Mouse (Mus musculus) stomach, embryonic 16.5 days (tissue): ENCODE data around the gene Veph1. TPM values are rescaled to one million over a fixed set of nuclear protein-coding genes. Genes with fewer than 3 reads are reported as not detected.

Source experiments
- ATAC-seq: fragments of 200-750 bp; cut with Nextera tagmentation; 2 replicates; pipeline ENCODE4 v1.8.0; 2017; ENCODE audit warnings: moderate number of reproducible peaks, moderate TSS enrichment; ENCODE audit not compliant: insufficient read depth, low FRiP score
- H3K27ac ChIP-seq: fragments of 300-500 bp; sonication (generic); 2 replicates; pipeline ENCODE4 v1.5.1; 2014; ENCODE audit warnings: low read length
- H3K27me3 ChIP-seq: fragments of 300-500 bp; sonication (generic); 2 replicates; pipeline ENCODE4 v1.6.1; 2014; ENCODE audit warnings: low read length, control low read depth, mixed read lengths; ENCODE audit not compliant: control insufficient read depth, insufficient read depth
- H3K36me3 ChIP-seq: fragments of 300-500 bp; sonication (generic); 2 replicates; pipeline ENCODE4 v1.6.1; 2014; ENCODE audit warnings: low read length; ENCODE audit not compliant: control insufficient read depth, insufficient read depth
- H3K4me1 ChIP-seq: fragments of 300-500 bp; sonication (generic); 2 replicates; pipeline ENCODE4 v1.6.1; 2014; ENCODE audit warnings: low read length, control low read depth, mixed read lengths; ENCODE audit not compliant: control insufficient read depth, insufficient read depth
- H3K4me2 ChIP-seq: fragments of 300-500 bp; sonication (generic); 2 replicates; pipeline ENCODE4 v1.6.1; 2014; ENCODE audit warnings: low read depth, low read length, mixed read lengths
- H3K4me3 ChIP-seq: fragments of 300-500 bp; sonication (generic); replicated peaks from 2 replicates; pipeline ENCODE4 v1.5.1; 2014; ENCODE audit warnings: mild to moderate bottlenecking, low read length
- H3K9ac ChIP-seq: fragments of 300-500 bp; sonication (generic); 2 replicates; pipeline ENCODE4 v1.6.1; 2014; ENCODE audit warnings: low read length
- H3K9me3 ChIP-seq: fragments of 300-500 bp; sonication (generic); replicated peaks from 2 replicates; pipeline ENCODE4 v1.6.1; 2016; ENCODE audit warnings: low read length, control low read depth; ENCODE audit not compliant: control insufficient read depth
- WGBS: fragments of 180-500 bp; shearing (Covaris S2); extraction: QIAGEN DNeasy Blood & Tissue Kit; methylation state at CpG from one replicate; pipeline ENCODE4 v1.1.7; 2014; 5-methylcytosine and 5-hydroxymethylcytosine counted together
- polyA plus RNA-seq: library from polyadenylated mRNA; unstranded; fragments of >200 nt; fragmentation: Nextera tagmentation; extraction: Ambion mirVana; gene quantifications from 2 replicates; pipeline ENCODE4 v1.2.1, GENCODE M21; 2015

The Veph1 gene
- polyA plus RNA-seq, 1 experiment from 2014 or later: 0.05 TPM

DNA sequence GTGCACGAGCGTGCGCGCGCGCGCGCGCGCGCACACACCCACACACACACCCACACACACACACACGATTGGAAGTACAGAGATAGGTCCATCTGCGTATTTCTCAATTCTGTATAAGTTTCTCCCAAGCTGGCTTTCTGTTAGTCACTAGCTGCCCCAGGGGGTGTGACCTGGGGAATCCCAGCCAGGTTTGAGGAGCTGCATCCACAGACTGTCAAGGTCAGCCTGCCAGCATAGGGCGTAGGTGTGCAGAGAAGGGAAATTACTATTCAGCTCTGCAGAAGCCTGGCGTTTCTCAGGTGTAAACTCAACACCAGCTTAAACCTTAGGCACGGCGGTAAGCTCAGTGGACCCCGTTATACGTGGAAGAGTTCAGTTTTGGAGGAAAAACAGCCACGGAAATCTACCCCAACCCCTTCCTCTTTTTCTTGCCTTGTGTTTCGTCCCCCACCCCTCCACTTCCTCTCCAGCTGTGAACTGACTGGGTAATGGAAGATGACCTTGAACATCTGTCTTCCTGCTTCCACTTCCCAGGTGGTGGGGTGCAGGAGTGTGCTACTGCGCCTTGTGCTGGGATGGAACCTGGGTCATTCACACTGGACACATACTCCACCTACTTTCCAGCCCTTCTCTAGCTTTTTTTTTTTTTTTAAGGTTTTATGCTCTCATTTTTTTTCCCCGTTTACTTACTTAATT, 218.5 kb downstream of the Veph1 start:
- Histone ChIP-seq H3K4me1 (no peaks in the 10 kb centered on the region), H3K27ac (no peak overlapping the region), H3K9me3 (no peaks in the 10 kb centered on the region), H3K4me2 (no peak overlapping the region), H3K27me3 (no peaks in the 10 kb centered on the region), H3K4me3 (no peak overlapping the region), H3K9ac (no peak overlapping the region), H3K36me3 (no peaks in the 10 kb centered on the region)
- WGBS: 79% methylated on average over 23 of the region's 23 CpGs
- no peak for ATAC-seq

DNA sequence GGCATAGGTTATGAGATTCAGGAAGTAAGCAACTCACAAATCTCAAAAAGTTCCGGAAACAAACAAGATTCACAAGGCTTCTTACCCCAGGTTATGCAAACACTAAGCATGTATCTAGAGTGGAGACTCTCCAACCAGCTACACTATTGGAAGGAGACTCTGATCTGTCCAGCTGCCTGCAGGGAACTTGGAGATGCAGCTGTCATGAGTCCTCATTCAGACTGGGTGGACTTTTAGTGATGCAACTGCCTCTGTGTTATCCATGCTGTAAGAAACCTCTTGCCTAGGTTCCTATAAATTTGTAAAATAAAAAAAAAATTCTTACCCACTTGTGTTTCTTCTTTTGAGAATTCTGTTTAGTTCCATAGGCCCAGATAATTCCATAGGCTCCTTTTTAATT, 226.4 kb downstream of the Veph1 start:
- ATAC-seq: no peak
- Histone ChIP-seq H3K27ac (no peak overlapping the region), H3K36me3 (no peaks in the 10 kb centered on the region), H3K4me3 (no peak overlapping the region), H3K4me2 (no peak overlapping the region), H3K9ac (no peak overlapping the region), H3K27me3 (no peaks in the 10 kb centered on the region), H3K4me1 (no peaks in the 10 kb centered on the region), H3K9me3 (no peaks in the 10 kb centered on the region)
- WGBS: 100% methylated on average over 1 of the region's 1 CpGs

DNA sequence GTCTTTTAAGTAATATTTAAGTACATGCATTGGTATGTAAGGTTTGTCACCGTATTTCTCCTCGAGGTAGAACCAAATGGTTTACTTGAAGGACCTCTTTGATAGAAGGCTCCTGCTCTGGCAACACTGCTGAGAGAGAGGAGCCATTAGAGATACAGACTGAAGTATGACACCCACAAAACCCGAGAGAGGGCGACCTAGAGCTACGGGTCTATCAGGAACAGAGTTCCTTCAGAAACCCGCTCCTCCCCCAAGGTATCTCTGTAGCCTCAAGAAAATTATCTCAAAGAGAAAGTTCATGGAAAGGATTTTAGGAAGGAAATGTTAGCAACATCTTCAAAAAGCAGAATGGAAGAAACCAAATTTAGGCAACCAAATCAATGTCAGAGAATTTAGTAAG, 232.8 kb downstream of the Veph1 start:
- Histone ChIP-seq H3K9me3 (no peaks in the 10 kb centered on the region), H3K27ac (no peak overlapping the region), H3K9ac (no peak overlapping the region), H3K4me3 (no peak overlapping the region), H3K4me2 (no peak overlapping the region), H3K4me1 (peaks cover 6% of the 10 kb centered on the region), H3K36me3 (no peaks in the 10 kb centered on the region), H3K27me3 (no peaks in the 10 kb centered on the region)
- ATAC-seq: no peak
- WGBS: 43% methylated on average over 6 of the region's 6 CpGs

DNA sequence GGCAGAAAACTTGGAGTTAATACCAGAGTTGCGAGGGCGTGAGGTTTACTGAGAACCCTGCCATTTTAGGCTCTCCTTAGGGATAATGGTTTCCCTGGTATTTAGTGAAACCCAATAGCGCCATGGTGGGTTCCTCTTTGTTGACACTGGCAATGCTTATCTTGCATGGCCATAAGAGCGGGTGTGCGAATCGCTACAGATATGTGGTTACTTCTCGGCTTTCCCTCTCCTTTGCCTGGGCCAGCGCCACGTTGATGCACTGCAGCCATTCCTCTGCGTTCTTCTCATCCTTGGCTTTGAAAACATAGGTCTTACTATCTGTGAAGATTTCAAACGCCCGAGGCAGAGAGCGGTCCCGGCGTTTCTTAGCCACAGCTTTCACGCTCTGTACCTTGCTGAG, 239.7 kb downstream of the Veph1 start:
- no peak overlapping the region for H3K27ac ChIP-seq
- no peaks in the 10 kb centered on the region for H3K36me3 ChIP-seq
- H3K4me3 ChIP-seq: no peak overlapping the region
- no peak for ATAC-seq
- WGBS: 94% methylated on average over 16 of the region's 16 CpGs
- no peaks in the 10 kb centered on the region for H3K27me3 ChIP-seq
- 0 out of 2 replicates have a peak, but pooled peaks cover 2% of the 10 kb centered on the region for H3K9me3 ChIP-seq
- H3K9ac ChIP-seq: no peak overlapping the region
- peaks cover 2% of the 10 kb centered on the region; the same call in 1 of the 2 replicates for H3K4me1 ChIP-seq
- H3K4me2 ChIP-seq: no peak overlapping the region

DNA sequence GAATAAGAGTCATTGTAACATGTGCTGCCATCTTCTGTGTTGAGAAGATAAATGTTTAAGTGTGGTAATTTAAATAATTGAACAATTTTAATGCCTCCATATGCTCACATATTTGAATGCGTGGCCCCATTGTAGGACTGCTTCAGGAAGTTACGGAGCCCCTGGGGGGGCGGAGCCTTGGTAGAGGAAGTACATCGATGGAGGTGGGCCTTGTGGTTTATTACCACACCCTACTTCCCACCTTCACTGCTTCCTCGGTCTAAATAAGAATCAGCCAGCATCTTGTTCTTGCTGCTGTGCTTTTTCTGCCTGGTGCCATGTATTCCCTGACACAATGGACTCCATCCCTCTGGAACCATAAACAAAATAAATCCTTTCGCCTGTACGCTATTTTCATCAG, 241.0 kb downstream of the Veph1 start:
- H3K27ac ChIP-seq: no peak overlapping the region
- H3K9ac ChIP-seq: no peak overlapping the region
- no peaks in the 10 kb centered on the region for H3K36me3 ChIP-seq
- H3K4me1 ChIP-seq: no peaks in the 10 kb centered on the region
- WGBS: 93% methylated on average over 7 of the region's 7 CpGs
- H3K27me3 ChIP-seq: no peaks in the 10 kb centered on the region
- H3K9me3 ChIP-seq: 0 out of 2 replicates have a peak, but pooled peaks cover 2% of the 10 kb centered on the region
- H3K4me3 ChIP-seq: no peak overlapping the region
- no peak for ATAC-seq
- H3K4me2 ChIP-seq: no peak overlapping the region

DNA sequence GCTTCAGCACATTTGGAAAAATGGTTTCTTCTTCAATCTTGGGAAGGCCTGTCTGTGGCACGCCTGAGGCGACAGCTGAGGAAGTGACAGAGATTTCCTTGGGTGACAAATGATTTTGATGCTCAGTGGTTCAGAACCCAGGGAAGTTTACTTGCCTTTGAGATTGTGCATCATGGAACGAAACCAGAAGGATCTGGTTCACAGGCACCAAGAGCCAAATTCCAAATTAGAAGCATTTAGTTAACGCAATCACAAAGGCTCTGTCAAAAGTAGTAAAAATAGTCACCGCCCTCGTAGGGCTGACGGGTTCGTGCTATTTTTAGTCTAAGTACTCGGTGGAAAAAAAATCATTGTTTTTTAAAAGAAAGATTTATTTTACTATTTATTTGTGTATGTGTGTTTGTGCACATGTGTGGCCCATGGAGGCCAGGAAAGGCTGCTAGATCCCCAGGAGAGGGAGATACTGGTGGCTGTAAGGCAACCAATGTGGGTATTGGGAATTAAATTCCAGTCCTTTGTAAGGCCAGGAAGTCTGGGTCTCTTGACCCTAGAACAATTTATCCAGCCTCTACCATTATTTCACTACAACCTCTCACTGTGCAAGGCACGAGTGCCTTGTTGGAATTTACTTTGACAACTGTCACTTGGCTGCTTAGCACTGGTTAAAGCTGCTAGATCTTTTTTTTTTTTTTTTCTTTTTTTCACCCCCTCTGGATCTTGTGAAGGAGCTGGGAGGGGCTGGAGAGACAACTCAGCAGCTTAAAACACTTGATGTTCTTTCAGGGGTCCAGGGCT, 246.3 kb downstream of the Veph1 start:
- 63% methylated on average over 10 of the region's 10 CpGs for WGBS
- ATAC-seq: no peak
- no peak overlapping the region for H3K9ac ChIP-seq

DNA sequence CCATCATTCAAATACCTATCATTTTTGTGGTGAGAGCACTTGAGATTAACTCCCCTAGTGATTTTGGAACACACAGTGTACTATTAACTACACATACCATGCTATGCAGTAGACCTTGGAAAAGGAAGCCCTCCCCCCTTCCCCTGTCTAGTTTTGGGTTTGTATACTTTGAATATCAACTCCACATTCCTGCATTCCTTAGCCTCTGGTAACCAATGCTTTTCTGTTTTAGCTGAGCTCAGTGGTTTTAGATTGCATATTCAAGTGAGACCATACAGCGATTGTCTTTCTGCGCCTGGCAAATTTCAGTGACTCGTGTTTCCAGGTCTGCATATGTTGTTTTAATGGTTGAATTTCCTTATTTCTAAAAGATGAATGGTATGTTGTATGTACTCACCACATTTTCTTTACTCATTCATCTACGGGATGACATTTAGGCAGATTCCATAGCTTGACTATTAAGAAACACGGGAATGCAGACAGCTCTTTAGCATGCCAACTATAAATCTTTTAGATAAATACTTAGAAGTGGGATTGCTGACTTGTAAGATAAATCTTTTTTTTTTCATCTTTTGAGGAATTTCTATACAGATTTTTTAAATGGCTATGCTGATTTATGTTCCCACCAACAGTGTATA, 255.7 kb downstream of the Veph1 start:
- WGBS: 25% methylated on average over 5 of the region's 5 CpGs
- no peak overlapping the region for H3K9ac ChIP-seq
- no peak for ATAC-seq
- H3K4me3 ChIP-seq: no peak overlapping the region
- H3K4me1 ChIP-seq: no peaks in the 10 kb centered on the region
- H3K36me3 ChIP-seq: no peaks in the 10 kb centered on the region
- no peaks in the 10 kb centered on the region for H3K9me3 ChIP-seq
- H3K27ac ChIP-seq: no peak overlapping the region
- H3K27me3 ChIP-seq: no peaks in the 10 kb centered on the region
- H3K4me2 ChIP-seq: no peak overlapping the region

More for the DNA sequence above, 246.3 kb downstream of the Veph1 start:
- no peaks in the 10 kb centered on the region for H3K9me3 ChIP-seq
- H3K4me2 ChIP-seq: no peak overlapping the region
- no peaks in the 10 kb centered on the region for H3K36me3 ChIP-seq
- H3K27ac ChIP-seq: no peak overlapping the region
- H3K4me1 ChIP-seq: no peaks in the 10 kb centered on the region
- no peak overlapping the region for H3K4me3 ChIP-seq
- no peaks in the 10 kb centered on the region for H3K27me3 ChIP-seq

DNA sequence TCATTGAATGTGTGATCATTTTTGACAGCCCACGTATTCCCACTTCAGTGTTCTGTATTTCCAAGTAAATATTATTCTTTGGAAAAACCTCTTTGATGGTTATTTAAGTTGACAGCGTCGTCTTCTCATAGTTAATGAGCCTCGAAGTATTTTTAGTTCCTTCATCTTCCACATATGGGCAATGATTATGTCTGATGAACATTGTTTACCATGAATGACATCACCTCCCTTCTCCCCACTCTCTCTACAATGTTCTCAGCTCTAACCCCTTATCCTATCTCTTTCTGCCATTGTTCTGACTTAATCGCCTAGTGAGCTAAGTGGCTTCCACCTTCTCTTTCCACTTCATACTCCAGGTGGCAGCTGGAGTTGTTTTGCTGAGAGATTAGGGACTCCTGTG, 261.4 kb downstream of the Veph1 start:
- no peak overlapping the region for H3K27ac ChIP-seq
- no peak overlapping the region for H3K4me3 ChIP-seq
- ATAC-seq: no peak
- H3K27me3 ChIP-seq: no peaks in the 10 kb centered on the region
- H3K36me3 ChIP-seq: no peaks in the 10 kb centered on the region
- H3K9ac ChIP-seq: no peak overlapping the region
- WGBS: 68% methylated on average over 5 of the region's 5 CpGs
- no peak overlapping the region for H3K4me2 ChIP-seq
- H3K9me3 ChIP-seq: no peaks in the 10 kb centered on the region
- H3K4me1 ChIP-seq: no peaks in the 10 kb centered on the region

DNA sequence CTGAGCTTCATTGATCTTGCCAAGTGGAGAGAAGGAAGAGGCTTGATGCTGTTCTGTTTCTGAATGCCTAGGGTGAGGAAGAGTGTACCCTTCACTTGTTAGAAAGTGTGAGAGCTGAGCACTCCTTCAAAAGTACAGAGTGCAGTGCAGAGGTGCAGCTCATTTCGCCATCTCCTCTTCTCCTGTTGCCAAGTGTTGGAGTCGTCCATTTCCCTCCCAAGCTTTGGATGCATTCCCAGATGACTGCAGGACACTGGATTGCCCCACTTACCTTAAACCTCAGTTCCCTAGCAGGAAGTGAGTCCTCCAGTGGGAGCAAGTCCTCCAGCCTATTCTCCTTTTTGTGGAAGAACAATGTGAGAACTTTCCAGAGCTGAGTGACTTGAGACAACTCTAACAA, 263.3 kb downstream of the Veph1 start:
- 53% methylated on average over 2 of the region's 2 CpGs for WGBS
- H3K4me1 ChIP-seq: no peaks in the 10 kb centered on the region
- no peaks in the 10 kb centered on the region for H3K27me3 ChIP-seq
- H3K9me3 ChIP-seq: no peaks in the 10 kb centered on the region
- no peak for ATAC-seq
- no peaks in the 10 kb centered on the region for H3K36me3 ChIP-seq
- no peak overlapping the region for H3K27ac ChIP-seq
- H3K9ac ChIP-seq: no peak overlapping the region
- H3K4me2 ChIP-seq: no peak overlapping the region
- H3K4me3 ChIP-seq: no peak overlapping the region
